Mouse (Mus musculus) heart, embryonic 10.5 days (tissue): ENCODE measurements around the gene Twist1. TPM values are rescaled to one million over a fixed set of nuclear protein-coding genes. Genes with fewer than 3 reads are reported as not detected.

Experiments used
- DNase-seq: peaks from one replicate; pipeline ENCODE4 v3.0.0-alpha.2; 2017; ENCODE audit warnings: low spot score
- H3K27ac ChIP-seq: fragments of 300-500 bp; sonication (generic); 2 replicates; pipeline ENCODE4 v1.5.1; 2016; ENCODE audit warnings: mild to moderate bottlenecking
- H3K27me3 ChIP-seq: fragments of 300-500 bp; sonication (generic); 2 replicates; pipeline ENCODE4 v1.6.1; 2016; ENCODE audit warnings: mild to moderate bottlenecking; ENCODE audit not compliant: poor library complexity, insufficient read depth, severe bottlenecking
- H3K36me3 ChIP-seq: fragments of 300-500 bp; sonication (generic); 2 replicates; pipeline ENCODE4 v1.6.1; 2016; ENCODE audit warnings: mild to moderate bottlenecking, moderate library complexity
- H3K4me1 ChIP-seq: fragments of 300-500 bp; sonication (generic); 2 replicates; pipeline ENCODE4 v1.6.1; 2016; ENCODE audit warnings: mild to moderate bottlenecking
- H3K4me3 ChIP-seq: fragments of 300-500 bp; sonication (generic); 2 replicates; pipeline ENCODE4 v1.5.1; 2016; ENCODE audit warnings: mild to moderate bottlenecking, moderate library complexity
- H3K9me3 ChIP-seq: fragments of 300-500 bp; sonication (generic); 2 replicates; pipeline ENCODE4 v1.6.1; 2016; ENCODE audit warnings: mild to moderate bottlenecking, moderate library complexity
- WGBS: fragments of 180-500 bp; shearing (Covaris S2); methylation state at CpG from one replicate; pipeline ENCODE4 v1.1.7; 2016; 5-methylcytosine and 5-hydroxymethylcytosine counted together
- polyA plus RNA-seq: library from polyadenylated mRNA; unstranded; fragments of >200 nt; fragmentation: Nextera tagmentation; extraction: Ambion mirVana; gene quantifications from 2 replicates; pipeline ENCODE4 v1.2.1, GENCODE M21; 2016

The Twist1 gene
- polyA plus RNA-seq, 1 experiment from 2014 or later, result 17.4 TPM

GRCm38 (mm10) chr12:33981433-33981832, 24.0 kb downstream of the Twist1 start:
- DNase-seq, result no peak
- H3K4me3 ChIP-seq, result no peak overlapping the region
- H3K36me3 ChIP-seq, result no peaks in the 10 kb centered on the region
- no peaks in the 10 kb centered on the region for H3K4me1 ChIP-seq
- no peaks in the 10 kb centered on the region for H3K9me3 ChIP-seq
- 71% methylated on average over 7 of the region's 7 CpGs for whole genome bisulfite sequencing
- H3K27me3 ChIP-seq, result no peaks in the 10 kb centered on the region
- H3K27ac ChIP-seq, result no peak overlapping the region

DNA sequence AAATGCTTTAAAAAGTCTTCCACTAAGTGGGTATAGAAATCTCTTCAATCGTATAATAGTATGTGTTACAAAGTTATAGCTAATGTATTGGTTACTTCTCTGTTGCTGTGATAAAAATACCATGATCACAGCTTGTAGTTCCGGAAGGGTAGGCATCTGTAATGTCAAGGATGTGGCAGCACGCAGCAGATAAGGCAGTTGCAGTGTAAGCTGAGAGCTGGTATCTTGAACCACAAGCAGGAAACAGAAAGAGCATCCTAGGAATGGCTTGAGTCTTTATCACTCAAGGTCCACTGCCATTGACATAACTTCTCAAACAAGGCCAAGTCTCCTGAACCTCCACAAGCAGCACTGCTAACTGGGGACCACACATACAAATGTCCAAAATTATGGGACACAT, 35.7 kb downstream of the Twist1 start:
- H3K4me1 ChIP-seq, result no peaks in the 10 kb centered on the region
- no peaks in the 10 kb centered on the region for H3K36me3 ChIP-seq
- no peak for DNase-seq
- no peaks in the 10 kb centered on the region for H3K27me3 ChIP-seq
- no peaks in the 10 kb centered on the region for H3K9me3 ChIP-seq
- WGBS, result 41% methylated on average over 3 of the region's 3 CpGs
- H3K4me3 ChIP-seq, result no peak overlapping the region
- H3K27ac ChIP-seq, result no peak overlapping the region

Other genes starting within 250 kb of the Twist1 start
- gene Ferd3l, start 29.2 kb upstream of the Twist1 start, polyA plus RNA-seq, result not detected in 2 replicates